Mouse (Mus musculus) c-Kit-positive CD71-positive TER-119-negative erythroid progenitor cells, embryonic 14.5 days (primary cell): ENCODE measurements around the gene Hip1r.

ENCODE experiments used
- DNase-seq: peaks from one replicate; pipeline ENCODE4 v3.0.0-alpha.2; 2013; ENCODE audit warnings: low read depth

The Hip1r gene

DNA sequence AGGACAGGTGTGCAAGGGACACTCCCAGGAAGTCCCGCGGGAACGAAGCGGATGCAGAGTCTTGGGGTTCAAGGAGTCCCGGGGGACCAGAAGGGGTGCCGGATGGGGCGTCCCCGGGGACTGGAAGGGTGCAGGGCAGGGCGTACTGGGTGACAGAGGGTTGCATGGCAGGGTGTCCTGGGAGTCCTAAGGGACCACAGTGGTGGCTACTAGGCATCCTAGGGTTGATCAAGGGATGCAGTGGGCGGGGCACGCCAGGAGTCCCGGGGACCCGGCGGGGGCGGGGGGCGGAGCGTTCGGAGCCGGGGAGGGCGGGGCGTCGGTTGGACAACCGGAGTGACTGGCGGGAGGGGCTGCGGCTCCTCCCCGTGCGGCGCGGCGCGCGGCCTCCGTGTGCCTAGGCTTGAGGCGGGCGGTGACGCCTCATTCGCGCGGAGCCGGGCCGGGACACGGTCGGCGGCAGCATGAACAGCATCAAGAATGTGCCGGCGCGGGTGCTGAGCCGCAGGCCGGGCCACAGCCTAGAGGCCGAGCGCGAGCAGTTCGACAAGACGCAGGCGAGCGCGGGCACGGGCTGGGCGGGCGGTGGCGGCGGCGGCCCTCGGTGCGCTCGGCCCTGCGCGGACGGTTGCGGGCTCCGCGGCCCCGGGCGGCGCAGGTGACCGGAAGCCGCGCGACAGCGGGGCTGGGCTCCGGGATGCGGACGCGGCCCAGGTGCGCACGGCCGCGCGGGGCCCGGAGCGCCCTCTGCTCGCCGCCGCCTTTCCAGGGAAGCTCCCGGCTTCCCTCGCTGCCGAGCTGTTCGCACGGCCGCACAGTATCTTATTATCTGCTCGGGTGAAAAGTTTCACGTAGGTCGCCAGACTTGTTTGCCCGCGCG, at the start of gene Hip1r:
Gene Hip1r (plus strand): TSS at position 330 of the 880 bp plus-strand sequence.
- DNase-seq = peak; percentile 48

DNA sequence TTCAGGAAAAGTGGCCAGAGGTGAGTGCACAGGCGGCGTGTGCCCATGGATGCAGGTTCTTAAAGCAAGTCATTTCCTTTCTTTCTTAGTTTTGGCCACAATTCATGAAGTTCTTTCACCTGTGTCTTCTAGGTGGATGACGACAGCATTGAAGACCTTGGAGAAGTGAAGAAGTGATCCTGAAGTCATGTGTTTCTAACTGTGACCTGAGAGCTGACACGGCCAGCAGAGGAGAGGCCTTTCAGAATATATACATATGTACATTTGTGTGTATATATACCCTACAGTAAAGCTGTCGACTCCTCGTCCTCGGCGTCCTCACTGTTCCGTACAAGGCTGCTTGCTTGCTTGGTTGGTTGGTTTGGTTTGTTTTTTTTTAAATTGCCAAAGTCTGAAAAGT, 46.3 kb upstream of the Hip1r start, which contains the start of gene Gm43518:
Gene Gm43518 (plus strand): TSS at position 301 of the 400 bp plus-strand sequence.
- no peak for DNase-seq

GRCm38 (mm10) chr5:123930508-123930989, 42.9 kb upstream of the Hip1r start, which contains the start of gene Ccdc62:
Ccdc62 (plus strand) TSS chr5:123930679.
- peak; percentile 90 for DNase-seq

- DNase-seq = no peak
These were observed 42.3 kb upstream of the Hip1r start for GRCm38 (mm10) chr5:123931131-123931530.

GRCm38 (mm10) chr5:123932927-123933326, 40.5 kb upstream of the Hip1r start:
- no peak for DNase-seq

DNA sequence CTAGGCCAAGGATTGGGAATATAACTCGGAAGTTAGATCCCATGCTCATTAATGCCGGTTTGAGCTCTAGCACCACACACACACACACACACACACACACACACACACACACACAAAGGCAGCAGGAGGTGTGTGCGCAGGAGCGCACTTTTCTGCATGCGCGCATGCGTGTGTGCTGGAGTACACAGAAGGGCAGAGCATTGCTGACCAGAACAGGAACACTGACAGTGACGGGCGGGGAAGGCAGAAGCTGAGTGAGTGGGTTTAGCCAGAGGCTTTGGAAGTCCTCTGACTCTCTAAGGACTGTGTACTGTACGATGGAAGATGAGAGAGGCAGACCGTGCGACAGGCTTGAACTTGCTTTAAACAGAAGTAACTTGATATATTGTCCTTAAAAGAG, 39.9 kb upstream of the Hip1r start:
- peak; percentile 15 for DNase-seq

DNA sequence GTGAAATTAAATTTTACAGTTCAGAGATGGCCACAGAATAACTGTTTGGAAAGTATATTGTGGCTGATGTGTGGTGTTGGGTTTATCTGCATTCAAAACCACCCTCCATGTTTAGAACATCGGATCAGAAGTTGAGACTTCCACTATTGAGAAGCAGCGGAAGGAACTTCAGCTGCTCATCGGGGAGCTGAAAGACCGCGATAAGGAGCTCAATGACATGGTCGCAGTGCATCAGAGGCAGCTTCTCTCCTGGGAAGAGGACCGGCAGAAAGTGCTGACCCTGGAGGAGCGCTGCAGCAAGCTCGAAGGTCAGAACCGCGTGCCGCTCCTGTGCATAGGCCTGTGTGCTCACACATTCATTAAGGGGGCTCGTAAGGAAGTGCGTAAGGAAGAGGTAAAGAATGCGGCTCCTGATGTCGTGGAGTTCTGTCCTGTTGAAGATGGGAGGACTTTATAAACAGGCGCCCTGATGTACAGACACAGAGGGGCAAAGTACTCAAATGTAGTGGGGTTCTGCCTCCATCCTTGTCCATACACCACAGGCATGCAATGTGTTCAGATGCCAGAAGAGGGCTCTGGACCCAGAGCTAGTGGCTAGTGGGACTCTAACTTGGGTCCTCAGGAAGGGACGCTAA, 39.4 kb upstream of the Hip1r start:
- peak; percentile 52 for DNase-seq

DNA sequence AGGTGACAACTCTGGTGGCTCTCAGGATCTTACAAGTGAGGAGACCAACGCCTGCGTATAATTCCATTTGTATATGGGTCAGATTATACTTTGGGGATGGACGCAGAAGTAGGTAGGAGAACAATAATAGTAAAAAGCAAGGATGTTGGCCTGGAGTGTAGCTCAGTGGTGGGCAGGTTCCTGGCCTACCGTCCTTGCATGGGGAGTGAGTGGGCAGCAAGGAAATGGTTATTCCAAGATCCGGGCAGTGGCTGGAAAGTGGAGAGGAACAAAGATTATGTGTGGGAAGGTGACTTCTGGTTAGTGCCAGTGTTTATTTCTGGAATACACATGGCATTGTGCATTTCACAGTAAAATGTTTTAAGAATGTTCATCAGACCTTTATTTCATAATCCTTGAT, 37.5 kb upstream of the Hip1r start:
- DNase-seq = no peak

DNA sequence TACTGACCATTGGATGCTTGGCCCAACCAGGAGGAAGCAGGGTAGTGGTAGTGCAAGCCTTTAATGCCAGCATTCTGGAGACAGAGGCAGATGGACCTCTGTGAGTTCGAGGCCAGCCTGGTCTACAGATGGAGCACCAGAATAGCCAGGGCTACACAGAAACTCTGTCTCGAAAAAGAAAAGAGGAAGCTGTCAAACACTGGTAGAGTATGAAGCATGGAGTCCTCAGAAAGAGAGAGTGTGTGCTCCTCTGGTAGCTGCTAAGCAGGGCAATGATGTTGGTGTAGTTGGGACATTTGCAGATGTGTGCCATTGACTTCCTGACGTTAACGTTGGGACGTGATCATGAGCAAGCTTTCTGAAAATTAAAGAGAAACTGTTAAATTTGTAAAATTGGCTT, 34.9 kb upstream of the Hip1r start:
- DNase-seq = no peak

- DNase-seq = no peak
These were observed 26.9 kb upstream of the Hip1r start for GRCm38 (mm10) chr5:123946546-123946945.

DNA sequence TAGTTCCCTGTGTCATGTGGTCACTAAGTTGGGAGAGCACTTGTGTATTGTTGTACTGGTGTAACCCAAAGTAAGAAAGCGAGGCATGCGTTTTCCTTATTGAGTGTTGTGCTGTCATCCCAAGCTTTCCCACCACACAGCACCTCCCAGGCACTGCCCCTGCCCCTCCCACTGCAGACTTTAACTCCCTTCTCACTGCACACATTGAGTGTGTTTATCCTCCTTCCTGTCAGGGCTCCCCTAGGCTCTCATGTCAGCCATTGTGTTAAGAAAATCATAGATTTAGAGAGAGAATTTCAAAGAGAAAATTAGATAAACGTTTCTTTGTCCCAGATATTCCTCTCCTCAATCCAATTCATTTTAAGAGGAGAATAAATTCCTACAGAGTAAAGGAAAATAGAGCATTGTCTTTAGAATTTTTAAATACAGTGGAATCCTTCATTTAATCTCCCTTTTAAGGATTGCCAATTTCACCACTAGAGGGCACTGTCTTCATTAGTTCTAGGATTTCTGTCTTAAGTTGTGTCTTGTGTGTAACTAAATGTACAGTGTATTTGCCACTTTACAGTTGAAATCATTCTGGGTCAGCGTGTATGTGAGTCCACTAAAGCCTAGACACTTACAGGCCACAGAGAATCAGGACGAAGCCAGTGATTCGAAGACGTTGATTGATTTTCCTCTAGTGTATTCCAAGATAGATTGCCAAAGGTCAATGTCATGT, 26.2 kb upstream of the Hip1r start:
- DNase-seq = peak; percentile 64

- no peak for DNase-seq
These were observed 20.9 kb upstream of the Hip1r start for GRCm38 (mm10) chr5:123952365-123953045.

DNA sequence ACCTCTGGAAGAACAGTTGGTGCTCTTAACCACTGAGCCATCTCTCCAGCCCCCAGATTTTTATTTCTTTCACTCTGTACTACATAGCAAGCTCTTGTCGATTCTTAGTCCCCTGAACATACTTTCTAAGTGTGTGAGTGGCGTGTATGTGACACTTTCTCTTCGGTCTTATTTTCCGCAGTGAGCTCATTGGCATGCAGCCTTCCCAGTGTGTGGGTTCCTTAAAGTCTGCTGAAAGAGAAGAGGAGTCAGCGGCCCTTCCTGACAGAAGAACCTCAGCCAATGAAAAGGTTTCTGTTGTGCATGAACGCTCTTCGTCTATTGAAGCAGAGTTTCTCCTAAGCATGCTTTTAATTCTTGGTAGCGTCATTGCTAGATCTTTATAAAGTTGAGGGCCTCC, 16.2 kb upstream of the Hip1r start:
- DNase-seq = no peak

DNA sequence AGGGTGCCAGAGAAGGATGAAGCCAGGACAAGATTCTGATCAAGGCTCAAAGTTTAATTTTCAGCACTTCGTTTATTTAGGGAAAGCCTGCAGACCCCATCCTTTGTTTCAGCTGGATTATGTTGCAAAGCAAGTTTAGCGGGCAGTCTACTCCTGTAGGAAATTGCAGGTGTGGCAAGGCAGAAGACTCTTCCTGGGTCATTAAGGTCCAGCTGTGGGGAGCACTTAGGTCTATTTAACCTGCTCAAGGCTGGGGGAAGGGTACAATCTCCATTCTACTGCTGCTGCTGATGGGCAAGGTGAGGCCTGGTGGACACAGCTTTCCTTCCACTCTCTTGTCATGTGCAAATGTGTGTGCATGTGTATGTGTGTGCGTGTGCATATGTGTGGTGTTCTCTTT, 14.4 kb upstream of the Hip1r start:
- DNase-seq = no peak

DNA sequence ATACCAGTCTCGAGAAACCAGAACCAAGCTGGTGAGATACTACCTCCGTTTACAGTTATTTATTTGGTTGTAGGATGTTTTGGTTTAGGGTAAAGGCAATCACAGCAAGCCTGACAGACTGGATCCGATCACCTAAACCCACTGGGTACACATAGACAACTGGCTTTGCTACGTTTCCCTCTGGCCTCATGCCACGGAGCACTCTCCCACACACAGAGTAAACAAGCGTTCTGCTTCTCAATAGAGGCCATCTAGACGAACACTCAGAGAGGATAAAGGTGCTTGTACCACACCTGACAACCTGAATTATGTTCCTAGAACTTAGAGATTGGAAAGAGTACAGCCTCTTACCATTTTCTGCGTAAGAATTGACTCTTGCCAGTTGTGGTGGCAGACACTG, 13.3 kb upstream of the Hip1r start:
- DNase-seq = no peak

DNA sequence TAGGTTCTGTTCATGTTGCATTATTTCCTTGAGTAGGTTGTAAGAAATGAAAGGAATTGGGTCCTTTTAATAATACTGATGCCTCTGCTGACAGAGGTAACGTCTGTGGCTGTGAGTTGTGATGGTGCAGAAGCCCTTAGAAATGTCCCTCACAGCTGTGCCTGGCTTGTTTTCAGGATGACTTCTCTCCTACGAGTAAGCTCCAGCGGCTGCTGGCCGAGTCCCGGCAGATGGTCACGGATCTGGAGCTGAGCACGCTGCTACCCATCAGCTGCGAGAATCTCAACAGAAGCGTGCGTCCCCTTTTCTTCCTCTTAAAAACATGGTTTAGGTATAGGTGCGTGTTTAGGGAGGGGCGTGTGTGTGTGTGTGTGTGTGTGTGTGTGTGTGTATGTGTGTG, 12.4 kb upstream of the Hip1r start:
- no peak for DNase-seq

DNA sequence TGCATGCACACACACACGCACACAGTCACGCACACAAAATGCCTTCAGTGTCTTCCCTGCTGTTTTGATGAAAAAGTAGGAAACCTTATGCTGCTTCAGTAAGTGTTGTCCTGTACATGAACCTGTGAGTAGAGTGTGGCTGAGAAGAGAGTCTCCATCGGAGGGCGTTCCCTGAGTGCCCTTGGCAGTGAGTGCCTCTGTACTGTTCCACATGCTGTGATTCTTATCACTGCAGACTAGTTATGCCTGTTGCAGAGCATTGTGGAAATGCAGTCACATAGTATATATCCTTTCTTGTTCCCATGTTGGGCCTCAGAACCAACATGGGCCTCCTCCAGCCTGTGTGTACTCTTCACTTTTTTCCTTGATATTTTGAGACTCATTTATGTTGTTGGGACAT, 9.2 kb upstream of the Hip1r start:
- DNase-seq = no peak

GRCm38 (mm10) chr5:123966759-123967158, 6.7 kb upstream of the Hip1r start:
- DNase-seq = no peak

- no peak for DNase-seq
These were observed 5.0 kb upstream of the Hip1r start for GRCm38 (mm10) chr5:123968468-123968867.

GRCm38 (mm10) chr5:123969216-123969615, 4.2 kb upstream of the Hip1r start:
- DNase-seq = no peak

DNA sequence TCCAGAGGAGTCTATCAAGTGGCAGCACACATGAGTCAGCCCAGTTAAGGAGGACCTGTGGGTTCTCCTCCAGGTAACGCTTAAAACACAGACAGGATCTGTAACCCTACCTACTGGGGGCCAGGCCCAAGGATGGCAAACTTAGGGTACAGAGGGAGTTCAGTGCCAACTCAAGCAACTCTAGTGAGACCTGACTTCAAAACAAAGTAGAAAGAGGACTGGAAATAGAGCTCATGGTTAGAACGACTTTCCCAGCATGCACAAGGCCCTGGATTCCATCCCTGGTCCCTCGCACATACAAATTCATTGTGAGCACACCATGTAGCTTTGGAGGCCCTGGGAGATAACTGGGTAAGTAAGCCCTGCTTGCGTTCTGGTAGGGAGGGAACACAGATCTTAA, 2.9 kb upstream of the Hip1r start:
- no peak for DNase-seq

DNA sequence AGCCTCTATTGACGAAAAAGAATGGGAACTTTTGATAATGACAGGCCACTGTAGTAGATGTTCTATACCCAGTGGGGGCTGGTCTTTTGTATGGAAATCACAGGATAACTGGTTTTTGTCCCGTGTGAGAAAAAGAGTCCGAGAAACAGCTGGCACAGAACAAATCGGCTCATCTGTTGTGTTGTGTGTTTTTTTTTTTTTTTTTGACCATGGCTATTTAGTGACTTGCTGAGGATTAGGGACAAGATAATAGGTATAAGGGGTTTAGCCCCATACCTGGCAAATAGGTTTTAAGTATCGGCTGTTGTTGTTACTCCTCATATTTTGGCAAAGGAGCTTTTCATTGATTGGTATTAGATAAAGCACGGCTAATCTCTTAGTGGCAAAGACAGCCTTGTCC, 975 bp upstream of the Hip1r start:
- DNase-seq = no peak
